Mouse (Mus musculus) lung, adult 2 months (tissue): ENCODE data around the gene Mfsd4b3.

Experiments
- CTCF ChIP-seq: fragments of 200-500 bp; IDR thresholded peaks from 2 replicates; pipeline ENCODE4 v1.5.1; 2011; ENCODE audit warnings: mild to moderate bottlenecking, low read length, control low read depth; ENCODE audit not compliant: insufficient read depth
- POLR2A ChIP-seq: fragments of 200-500 bp; IDR thresholded peaks from 2 replicates; pipeline ENCODE4 v1.6.1; 2011; ENCODE audit warnings: low read depth, mild to moderate bottlenecking, control low read depth, low read length, borderline replicate concordance; ENCODE audit errors: extremely low read depth

DNA sequence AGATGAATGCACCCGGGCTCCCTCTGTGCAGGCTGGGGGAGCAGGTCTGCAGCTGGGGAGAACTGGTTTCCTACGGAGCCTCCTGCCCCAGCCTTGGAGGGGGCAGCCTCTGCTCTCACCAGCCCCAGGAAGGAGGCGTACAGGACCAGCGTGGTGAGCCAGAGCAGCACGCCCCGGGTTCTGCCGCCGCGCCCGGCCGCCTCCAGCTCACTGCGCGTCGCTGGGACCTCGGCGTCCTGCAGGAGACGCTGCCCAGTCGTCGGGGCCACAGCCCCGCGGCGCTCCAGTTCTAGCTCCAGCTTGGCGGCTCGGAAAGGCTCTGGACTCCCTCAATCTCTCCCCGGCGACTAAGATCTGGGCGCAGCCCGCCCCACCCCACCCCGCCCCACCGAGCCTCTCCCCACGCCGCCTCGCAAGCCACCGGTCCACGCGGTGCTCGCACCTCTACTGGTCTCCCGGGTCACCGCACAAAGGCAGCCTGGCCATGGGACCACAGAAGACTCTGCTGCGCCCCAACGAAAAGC is 33.3 kb downstream of the Mfsd4b3 start, which contains the start of gene Mfsd4b2:
- TF ChIP-seq CTCF (no peak), POLR2A (no peak)
